Mouse (Mus musculus): ENCODE measurements at regions not wholly inside any gene's neighbourhood (a gene's known extent, or its start where the extent isn't known, plus 50 kb on each side); places are given as distances from the start of the nearest gene placed in this dataset.

DNA sequence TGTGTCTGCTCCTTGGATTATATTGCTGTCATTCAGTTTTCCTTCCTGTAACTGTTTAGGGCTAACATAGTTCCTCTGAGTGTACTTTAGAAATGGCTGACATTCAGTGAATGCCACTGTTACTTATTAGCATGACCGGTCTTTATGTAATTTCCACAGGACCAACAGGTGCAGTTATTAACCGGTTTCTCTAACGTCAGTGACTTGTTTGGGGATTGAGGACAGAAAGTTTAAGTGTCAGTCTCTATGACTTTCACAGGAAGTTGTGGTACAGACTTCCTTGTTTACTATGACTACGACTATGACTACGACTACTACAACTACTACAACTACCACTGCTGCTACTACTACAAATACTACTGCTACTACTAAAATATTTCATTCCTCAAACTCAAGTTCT, 170.4 kb upstream of the Ptger4 start:
- DNase-seq: no peak

DNA sequence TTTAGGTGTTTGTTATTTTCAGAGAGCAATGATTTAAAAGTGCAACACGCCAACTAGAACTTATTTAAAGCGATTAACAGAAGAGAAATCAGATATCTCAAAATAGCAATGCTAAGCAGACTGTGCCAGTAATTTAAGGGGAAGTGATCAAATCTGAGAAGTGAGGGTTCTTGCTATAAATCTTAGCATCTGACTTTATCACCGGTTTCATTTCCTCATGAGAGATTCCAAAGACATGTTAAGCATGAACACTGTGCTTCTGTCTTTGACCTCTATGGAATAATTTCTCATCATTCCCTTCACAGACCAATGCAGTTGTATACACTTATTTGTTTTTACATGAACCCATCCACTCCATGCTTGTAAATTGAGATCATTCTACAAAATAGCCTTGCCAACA, 172.0 kb upstream of the Ptger4 start:
- DNase-seq: no peak

DNA sequence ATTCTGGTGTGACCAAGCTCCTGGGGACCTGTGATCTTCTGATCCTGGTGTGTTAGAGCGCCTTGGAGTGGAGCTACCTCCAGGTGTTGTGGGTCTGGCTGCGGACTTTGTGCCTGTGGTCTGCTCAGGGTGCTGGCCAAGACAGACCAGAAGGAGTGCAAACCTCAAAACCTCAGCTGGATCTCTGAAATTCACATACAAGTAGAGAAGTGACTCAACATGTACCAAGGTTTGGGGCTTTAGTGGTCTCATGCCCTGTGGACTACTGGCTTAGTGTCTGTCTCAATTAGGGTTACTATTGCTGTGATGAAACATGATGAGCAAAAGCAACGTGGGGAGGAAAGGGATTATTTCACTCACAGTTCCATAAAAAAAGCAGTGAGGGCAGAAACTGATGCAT, 182.7 kb upstream of the Ptger4 start:
- no peak for DNase-seq

DNA sequence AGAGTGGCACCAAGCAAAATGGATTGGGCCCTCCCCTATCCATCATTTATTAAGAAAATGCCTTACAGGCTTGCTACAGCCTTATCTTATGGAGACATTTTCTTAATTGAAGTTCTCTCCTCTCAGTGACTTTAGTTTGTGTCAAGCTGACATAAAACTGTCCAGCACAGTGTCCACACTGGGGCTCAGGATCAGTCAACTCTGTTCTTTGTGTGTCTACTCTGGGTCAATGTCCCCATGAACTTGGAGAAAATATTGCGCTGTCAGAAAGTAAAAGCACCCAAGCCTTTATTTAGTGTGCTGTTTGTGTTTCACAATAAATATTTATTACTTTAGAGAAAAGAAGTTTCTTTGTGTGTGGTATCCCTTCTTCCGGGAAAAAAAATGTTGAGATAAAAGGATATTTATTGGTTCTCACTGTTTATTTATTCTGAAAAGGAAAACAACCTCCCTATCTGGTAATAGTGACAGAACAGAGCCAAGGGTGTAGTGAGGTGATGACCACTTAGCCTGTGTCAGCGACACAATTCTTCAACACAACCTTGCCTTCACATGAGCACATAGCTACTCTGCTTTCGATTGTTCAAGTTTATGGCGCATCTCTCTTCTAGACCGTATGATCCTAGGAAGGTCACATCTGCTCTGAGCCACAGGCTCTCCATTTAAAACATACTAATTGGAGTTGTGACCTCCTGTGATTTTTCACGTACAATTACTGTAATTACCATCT, 183.5 kb upstream of the Ptger4 start:
- DNase-seq: no peak

DNA sequence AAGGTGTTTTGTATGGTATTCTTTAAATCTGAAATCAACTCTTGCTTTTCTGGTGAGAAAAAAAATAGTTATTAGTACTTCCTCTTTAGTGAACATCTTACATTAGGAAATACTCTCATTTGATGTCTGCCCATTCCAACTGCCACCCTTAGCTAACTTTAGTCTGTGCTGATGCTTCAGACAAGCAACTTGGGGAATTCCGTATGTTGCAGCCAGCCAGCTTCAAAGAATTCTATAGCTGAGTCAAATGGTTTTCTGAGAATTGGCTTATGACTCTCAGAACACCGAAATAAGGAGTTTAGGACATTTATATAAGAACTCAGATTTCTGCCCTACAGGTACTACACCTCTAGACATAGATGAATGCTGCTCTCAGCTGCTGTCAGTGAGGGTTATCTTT, 188.0 kb upstream of the Ptger4 start:
- DNase-seq: no peak

DNA sequence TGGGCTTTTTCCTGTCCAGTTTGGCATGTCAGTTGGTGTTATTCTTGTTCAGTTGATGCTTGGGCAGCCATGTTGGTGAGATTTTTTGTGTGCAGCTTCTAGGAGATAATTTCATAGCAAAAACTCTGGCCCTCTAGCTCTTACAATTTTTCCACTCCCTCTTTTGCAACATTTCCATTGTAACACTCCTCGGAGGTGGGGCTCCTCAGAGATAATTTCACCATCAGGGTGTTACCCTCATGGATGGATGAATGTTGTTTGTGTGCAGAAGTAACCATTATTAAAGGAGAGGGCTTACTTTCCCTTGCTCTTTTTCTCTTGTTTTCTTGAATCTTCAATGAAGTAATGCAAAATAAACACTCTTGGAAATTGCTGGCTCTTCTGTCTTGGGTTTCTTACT, 193.0 kb upstream of the Ptger4 start:
- DNase-seq: no peak

DNA sequence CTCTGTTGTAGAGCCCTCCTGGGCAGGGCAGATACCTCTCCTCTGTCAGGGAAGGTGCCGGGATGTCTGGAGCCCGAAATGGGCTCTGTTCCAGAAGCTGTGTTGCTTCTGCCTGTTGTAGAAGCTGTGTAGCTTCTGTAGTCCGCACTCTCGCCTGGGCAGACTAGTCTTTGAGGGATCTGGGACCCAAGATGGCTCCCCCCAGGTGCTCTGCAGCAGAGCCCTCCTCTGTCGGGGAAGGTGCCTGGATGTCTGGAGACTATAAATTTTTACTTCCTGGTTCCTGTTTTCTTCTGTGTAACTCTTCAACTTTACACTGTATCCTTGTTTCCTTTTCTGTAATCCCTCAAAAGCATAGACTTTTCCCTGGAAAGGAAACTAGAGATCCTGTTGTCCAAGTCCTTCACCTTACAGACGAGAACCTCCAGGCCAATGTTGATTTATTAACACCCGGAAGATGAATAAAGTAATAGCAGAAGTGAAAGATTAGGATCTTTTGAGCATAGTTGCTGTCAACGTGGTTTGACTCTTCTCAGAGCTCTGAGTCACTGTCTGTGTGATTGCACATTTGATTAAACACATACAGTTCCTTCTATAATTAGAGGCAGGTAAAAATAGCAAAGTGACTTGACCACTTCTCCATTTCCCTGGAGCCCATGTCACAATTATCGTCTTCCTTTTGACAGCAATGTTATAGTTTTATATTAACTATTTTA, 202.2 kb upstream of the Ptger4 start:
- no peak for DNase-seq

DNA sequence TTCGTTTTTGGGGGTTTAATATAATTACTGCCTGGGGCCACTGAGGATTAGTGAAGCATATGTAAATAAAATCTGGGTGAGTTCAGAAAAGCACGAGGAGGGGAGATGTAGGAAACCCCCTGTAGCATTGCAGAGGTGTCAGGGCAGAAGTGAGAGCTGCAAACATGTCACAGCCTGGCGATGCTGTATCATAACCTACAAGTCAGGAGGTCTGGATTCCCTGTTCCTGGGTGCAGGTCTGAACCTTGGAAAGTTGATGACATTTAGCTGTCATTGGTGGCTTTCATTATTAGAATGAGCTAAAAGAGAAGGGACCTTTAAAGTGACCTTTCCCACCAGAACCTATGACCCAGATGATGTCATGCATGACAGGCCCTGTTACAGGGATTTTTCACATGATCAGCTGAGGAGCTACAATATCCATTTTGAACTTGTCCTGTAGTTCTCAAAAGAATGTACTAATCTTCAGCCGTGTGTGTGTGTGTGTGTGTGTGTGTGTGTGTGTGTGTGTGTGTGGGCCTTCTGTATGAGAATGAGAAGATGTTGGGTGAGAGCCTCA, 202.8 kb upstream of the Ptger4 start:
- no peak for DNase-seq

GRCm38 (mm10) chr15:5447707-5448496, 203.9 kb upstream of the Ptger4 start:
- no peak for DNase-seq

DNA sequence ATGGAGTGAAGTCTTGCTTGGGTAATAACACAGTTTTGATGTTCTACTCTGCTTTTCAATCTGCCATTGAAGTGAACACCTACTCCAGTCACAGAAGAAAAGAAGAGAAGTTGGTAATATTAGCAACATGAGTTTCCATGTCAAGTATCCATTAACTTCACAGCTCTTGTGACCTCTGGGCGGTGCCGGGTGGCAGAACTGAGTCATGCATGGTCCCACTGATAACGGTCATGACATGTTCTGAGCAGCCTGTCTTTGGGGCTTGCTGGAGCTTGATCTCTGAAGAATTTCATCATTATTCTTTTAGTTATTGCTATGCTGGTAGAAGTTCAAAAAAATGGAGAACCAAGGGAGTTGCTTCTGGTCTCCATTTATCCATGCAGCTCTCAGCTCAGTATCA, 215.1 kb upstream of the Ptger4 start:
- DNase-seq: no peak

DNA sequence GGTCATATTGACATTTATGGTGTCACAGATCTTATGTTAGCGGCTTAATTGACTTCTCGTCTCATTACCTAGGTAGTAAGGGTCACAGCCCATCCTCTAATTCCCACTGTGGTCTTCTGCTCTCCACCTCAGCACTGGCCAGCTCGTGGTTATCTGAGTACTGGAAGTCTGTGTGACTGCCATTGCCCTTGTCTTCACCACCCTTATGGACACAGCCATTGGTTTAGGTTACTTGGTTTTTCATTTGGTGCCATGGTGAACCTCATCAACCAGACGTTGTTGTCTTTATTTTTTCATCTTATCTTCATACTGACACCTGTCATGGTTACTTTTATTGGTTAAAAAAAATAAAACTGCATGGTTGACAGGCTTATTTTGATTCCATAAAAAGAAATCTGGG, 215.6 kb upstream of the Ptger4 start:
- no peak for DNase-seq

- DNase-seq: no peak
These were observed 218.7 kb upstream of the Ptger4 start for GRCm38 (mm10) chr15:5462651-5463050.

DNA sequence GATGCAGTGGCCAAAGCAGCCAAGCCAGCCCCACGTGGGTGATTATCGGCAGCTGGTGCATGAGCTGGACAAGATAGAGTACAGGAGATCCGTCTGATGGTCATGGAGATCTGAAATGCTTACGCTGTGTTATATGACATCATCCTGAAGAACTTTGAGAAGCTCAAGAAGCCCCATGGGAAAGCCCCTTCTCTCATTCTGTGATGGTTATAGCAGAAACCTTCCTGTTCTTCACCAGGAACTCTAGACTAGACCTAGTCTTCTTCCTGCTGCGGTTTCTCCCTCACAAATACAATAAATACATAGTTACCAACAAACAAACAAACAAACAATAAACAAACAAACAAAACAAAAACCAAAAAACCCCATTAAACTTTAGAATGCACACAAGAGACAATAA, 220.7 kb upstream of the Ptger4 start:
- no peak for DNase-seq

- DNase-seq: no peak
These were observed 224.6 kb upstream of the Ptger4 start for GRCm38 (mm10) chr15:5468535-5469073.

- no peak for DNase-seq
These were observed 231.5 kb upstream of the Ptger4 start for GRCm38 (mm10) chr15:5475389-5475995.

- DNase-seq: no peak
These were observed 249.3 kb upstream of the Ptger4 start for GRCm38 (mm10) chr15:5493286-5493685.

DNA sequence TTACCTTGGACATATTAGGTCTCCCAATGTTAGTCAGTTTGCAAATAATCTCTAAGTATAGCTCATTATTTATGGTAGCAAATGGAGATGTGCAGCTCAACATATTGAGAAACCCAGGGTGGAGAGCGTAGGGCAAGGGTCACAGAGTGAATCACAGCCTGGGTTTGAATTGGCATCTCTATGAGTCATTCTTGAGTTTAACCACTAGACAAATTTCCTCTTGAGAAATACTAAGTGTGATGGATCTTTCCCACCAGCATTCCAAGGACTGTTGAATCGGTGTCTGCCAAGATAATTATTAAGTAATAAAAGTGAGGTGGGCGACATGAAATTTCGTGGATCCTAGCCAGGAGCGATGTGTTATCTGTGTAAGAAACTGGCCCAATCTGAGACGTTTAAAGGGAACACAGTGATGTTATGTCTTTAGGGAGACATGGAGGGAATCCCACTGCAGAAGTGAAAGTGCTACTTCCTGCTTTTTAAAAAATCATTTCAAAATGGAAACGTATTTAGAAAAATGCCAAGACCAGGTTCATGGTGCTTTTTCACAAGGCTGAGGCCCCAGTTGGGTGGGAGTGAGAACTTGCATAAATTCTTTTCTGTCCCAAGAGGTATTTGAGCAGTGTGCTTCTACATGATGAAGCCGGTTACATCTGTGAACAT, 251.3 kb upstream of the Ptger4 start:
- DNase-seq: no peak

DNA sequence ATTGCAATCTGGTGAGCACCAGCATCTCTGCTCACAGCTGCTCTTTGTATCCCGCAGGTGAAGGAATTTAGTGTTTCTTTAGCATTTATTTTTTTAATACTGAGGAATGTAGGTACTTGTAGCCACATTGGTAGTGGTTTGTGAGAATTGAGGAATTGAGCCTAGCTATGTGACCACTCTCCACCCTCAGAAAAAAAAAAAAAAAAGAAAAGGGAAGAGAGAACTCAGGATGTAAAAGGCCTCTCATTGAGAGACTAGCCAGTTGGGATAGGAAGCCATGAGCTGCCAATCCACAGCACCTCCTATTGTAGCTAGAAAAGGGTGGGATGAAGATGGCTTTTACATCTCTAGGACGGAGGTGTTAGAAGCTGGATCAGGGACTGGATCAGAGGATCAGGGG, 252.0 kb upstream of the Ptger4 start:
- DNase-seq: no peak

- no peak for DNase-seq
These were observed 260.5 kb upstream of the Ptger4 start for GRCm38 (mm10) chr15:5504502-5504901.

DNA sequence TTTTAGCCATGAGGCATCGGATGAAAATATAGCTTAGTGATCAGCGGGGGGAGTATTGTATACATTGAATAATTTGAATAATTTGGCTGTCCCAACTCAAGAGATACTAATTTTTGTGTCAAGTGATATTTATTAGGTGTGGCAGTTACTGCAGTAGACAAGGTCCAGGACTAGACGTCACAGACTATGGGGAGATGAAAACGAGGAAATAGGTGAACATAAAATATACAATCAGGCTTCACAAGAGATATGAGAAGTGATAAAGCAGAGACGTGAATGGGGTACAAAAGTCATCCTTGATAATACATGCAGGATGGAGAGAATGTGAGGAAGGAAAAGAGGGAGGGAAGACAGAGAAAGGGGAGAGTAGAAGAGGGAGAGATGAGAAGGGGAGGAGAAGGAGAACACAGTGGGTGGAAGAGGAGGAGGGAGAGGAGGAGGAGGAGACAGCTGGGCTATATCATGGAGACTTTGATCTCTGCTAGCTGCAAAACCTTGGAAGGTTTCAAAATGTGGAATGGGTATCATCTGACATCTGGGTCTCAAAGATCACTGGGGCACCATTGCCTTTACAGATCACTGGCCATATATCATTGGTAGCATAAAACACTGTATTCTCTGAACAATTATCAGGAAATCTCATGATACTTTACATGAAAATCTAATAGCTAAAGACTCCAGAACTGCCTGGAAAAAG, 263.0 kb upstream of the Ptger4 start:
- DNase-seq: no peak

GRCm38 (mm10) chr15:5507545-5507913, 263.5 kb upstream of the Ptger4 start:
- DNase-seq: no peak

- no peak for DNase-seq
These were observed 266.1 kb upstream of the Ptger4 start for GRCm38 (mm10) chr15:5510056-5510455.
